Mouse (Mus musculus) lung, embryonic 16.5 days (tissue): ENCODE data around the gene Grik3. TPM values are rescaled to one million over a fixed set of nuclear protein-coding genes. Genes with fewer than 3 reads are reported as not detected.

Experiments used
- ATAC-seq: fragments of 200-750 bp; cut with Nextera tagmentation; 2 replicates; pipeline ENCODE4 v1.8.0; 2017; ENCODE audit warnings: low read depth, mild to moderate bottlenecking, moderate library complexity
- H3K27ac ChIP-seq: fragments of 300-500 bp; sonication (generic); 2 replicates; pipeline ENCODE4 v1.5.1; 2014; ENCODE audit warnings: mild to moderate bottlenecking, control low read depth, low read length
- H3K27me3 ChIP-seq: fragments of 300-500 bp; sonication (generic); 2 replicates; pipeline ENCODE4 v1.6.1; 2014; ENCODE audit warnings: low read depth, low read length, mixed read lengths; ENCODE audit not compliant: control insufficient read depth, insufficient read depth
- H3K36me3 ChIP-seq: fragments of 300-500 bp; sonication (generic); 2 replicates; pipeline ENCODE4 v1.6.1; 2014; ENCODE audit warnings: low read length; ENCODE audit not compliant: control insufficient read depth, insufficient read depth
- H3K4me1 ChIP-seq: fragments of 300-500 bp; sonication (generic); replicated peaks from 2 replicates; pipeline ENCODE4 v1.6.1; 2014; ENCODE audit warnings: low read length, mixed read lengths; ENCODE audit not compliant: control insufficient read depth, insufficient read depth
- H3K4me2 ChIP-seq: fragments of 300-500 bp; sonication (generic); 2 replicates; pipeline ENCODE4 v1.6.1; 2014; ENCODE audit warnings: low read depth, low read length, control low read depth
- H3K4me3 ChIP-seq: fragments of 300-500 bp; sonication (generic); 2 replicates; pipeline ENCODE4 v1.5.1; 2014; ENCODE audit warnings: mild to moderate bottlenecking, low read length, control low read depth
- H3K9ac ChIP-seq: fragments of 300-500 bp; sonication (generic); 2 replicates; pipeline ENCODE4 v1.6.1; 2014; ENCODE audit warnings: low read length, control low read depth
- H3K9me3 ChIP-seq: fragments of 300-500 bp; sonication (generic); 2 replicates; pipeline ENCODE4 v1.6.1; 2016; ENCODE audit warnings: low read length; ENCODE audit not compliant: control insufficient read depth
- WGBS: fragments of 180-500 bp; shearing (Covaris S2); extraction: QIAGEN DNeasy Blood & Tissue Kit; methylation state at CpG from one replicate; pipeline ENCODE4 v1.1.7; 2014; 5-methylcytosine and 5-hydroxymethylcytosine counted together
- polyA plus RNA-seq: library from polyadenylated mRNA; unstranded; fragments of >200 nt; fragmentation: Nextera tagmentation; extraction: Ambion mirVana; gene quantifications from 2 replicates; pipeline ENCODE4 v1.2.1, GENCODE M21; 2015

Gene Grik3
- polyA plus RNA-seq, 1 experiment from 2014 or later = not detected

GRCm38 (mm10) chr4:125502861-125503260 lies 12.4 kb downstream of the Grik3 start:
- no peak overlapping the region for H3K4me3 ChIP-seq
- no peaks in the 10 kb centered on the region for H3K9me3 ChIP-seq
- ATAC-seq = no peak
- no peak overlapping the region for H3K9ac ChIP-seq
- H3K4me2 ChIP-seq = no peak overlapping the region
- no peaks in the 10 kb centered on the region for H3K4me1 ChIP-seq
- H3K27me3 ChIP-seq = peaks cover 7% of the 10 kb centered on the region
- no peak overlapping the region for H3K27ac ChIP-seq
- H3K36me3 ChIP-seq = no peaks in the 10 kb centered on the region
- WGBS = 47% methylated on average over 8 of the region's 8 CpGs

- 66% methylated on average over 6 of the region's 6 CpGs for WGBS
- H3K9me3 ChIP-seq = no peaks in the 10 kb centered on the region
- no peak overlapping the region for H3K4me3 ChIP-seq
- H3K27me3 ChIP-seq = no peaks in the 10 kb centered on the region
- no peak overlapping the region for H3K27ac ChIP-seq
- no peak overlapping the region for H3K9ac ChIP-seq
- H3K4me2 ChIP-seq = no peak overlapping the region
- ATAC-seq = no peak
- no peaks in the 10 kb centered on the region for H3K36me3 ChIP-seq
- H3K4me1 ChIP-seq = no peaks in the 10 kb centered on the region
These were observed 21.9 kb downstream of the Grik3 start for GRCm38 (mm10) chr4:125512434-125512833.

GRCm38 (mm10) chr4:125515646-125516045 lies 25.1 kb downstream of the Grik3 start:
- Histone ChIP-seq H3K9ac (no peak overlapping the region), H3K36me3 (no peaks in the 10 kb centered on the region), H3K27ac (no peak overlapping the region), H3K9me3 (no peaks in the 10 kb centered on the region), H3K27me3 (no peaks in the 10 kb centered on the region), H3K4me1 (no peaks in the 10 kb centered on the region), H3K4me3 (no peak overlapping the region), H3K4me2 (no peak overlapping the region)
- ATAC-seq = no peak
- WGBS = 50% methylated on average over 13 of the region's 13 CpGs

- ATAC-seq = no peak
- no peaks in the 10 kb centered on the region for H3K36me3 ChIP-seq
- H3K9ac ChIP-seq = no peak overlapping the region
- no peak overlapping the region for H3K4me2 ChIP-seq
- 59% methylated on average over 6 of the region's 6 CpGs for WGBS
- no peaks in the 10 kb centered on the region for H3K4me1 ChIP-seq
- no peaks in the 10 kb centered on the region for H3K27me3 ChIP-seq
- H3K9me3 ChIP-seq = no peaks in the 10 kb centered on the region
- no peak overlapping the region for H3K27ac ChIP-seq
- H3K4me3 ChIP-seq = no peak overlapping the region
These were observed 26.1 kb downstream of the Grik3 start for GRCm38 (mm10) chr4:125516612-125517011.

- Histone ChIP-seq H3K9ac (no peak overlapping the region), H3K4me1 (no peaks in the 10 kb centered on the region), H3K9me3 (no peaks in the 10 kb centered on the region), H3K27me3 (no peaks in the 10 kb centered on the region), H3K36me3 (no peaks in the 10 kb centered on the region), H3K27ac (no peak overlapping the region), H3K4me2 (no peak overlapping the region), H3K4me3 (no peak overlapping the region)
- ATAC-seq = no peak
- 72% methylated on average over 5 of the region's 5 CpGs for WGBS
These were observed 28.4 kb downstream of the Grik3 start for GRCm38 (mm10) chr4:125518861-125519260.

- Histone ChIP-seq H3K4me3 (no peak overlapping the region), H3K4me1 (no peaks in the 10 kb centered on the region), H3K9me3 (no peaks in the 10 kb centered on the region), H3K9ac (no peak overlapping the region), H3K36me3 (no peaks in the 10 kb centered on the region), H3K4me2 (no peak overlapping the region), H3K27me3 (no peaks in the 10 kb centered on the region), H3K27ac (no peak overlapping the region)
- no peak for ATAC-seq
- 59% methylated on average over 7 of the region's 7 CpGs for WGBS
These were observed 32.4 kb downstream of the Grik3 start for GRCm38 (mm10) chr4:125522931-125523330.

- no peak for ATAC-seq
- Histone ChIP-seq H3K27me3 (no peaks in the 10 kb centered on the region), H3K36me3 (no peaks in the 10 kb centered on the region), H3K4me1 (no peaks in the 10 kb centered on the region), H3K4me3 (no peak overlapping the region), H3K4me2 (no peak overlapping the region), H3K9me3 (no peaks in the 10 kb centered on the region), H3K27ac (no peak overlapping the region), H3K9ac (no peak overlapping the region)
- WGBS = 72% methylated on average over 4 of the region's 4 CpGs
These were observed 34.8 kb downstream of the Grik3 start for GRCm38 (mm10) chr4:125525266-125525665.

GRCm38 (mm10) chr4:125526425-125526824 lies 35.9 kb downstream of the Grik3 start:
- no peaks in the 10 kb centered on the region for H3K36me3 ChIP-seq
- H3K9me3 ChIP-seq = no peaks in the 10 kb centered on the region
- no peak overlapping the region for H3K9ac ChIP-seq
- WGBS = 69% methylated on average over 5 of the region's 5 CpGs
- H3K27me3 ChIP-seq = no peaks in the 10 kb centered on the region
- H3K4me3 ChIP-seq = no peak overlapping the region
- H3K4me1 ChIP-seq = no peaks in the 10 kb centered on the region
- H3K4me2 ChIP-seq = no peak overlapping the region
- no peak for ATAC-seq
- no peak overlapping the region for H3K27ac ChIP-seq

- 42% methylated on average over 9 of the region's 9 CpGs for WGBS
- Histone ChIP-seq H3K4me3 (no peak overlapping the region), H3K9ac (no peak overlapping the region), H3K27ac (no peak overlapping the region), H3K36me3 (no peaks in the 10 kb centered on the region), H3K4me2 (no peak overlapping the region), H3K4me1 (no peaks in the 10 kb centered on the region), H3K9me3 (no peaks in the 10 kb centered on the region), H3K27me3 (peaks cover 6% of the 10 kb centered on the region)
- ATAC-seq = no peak
These were observed 43.5 kb downstream of the Grik3 start for GRCm38 (mm10) chr4:125533965-125534364.

- H3K9me3 ChIP-seq = no peaks in the 10 kb centered on the region
- no peaks in the 10 kb centered on the region for H3K4me1 ChIP-seq
- H3K27ac ChIP-seq = no peak overlapping the region
- no peaks in the 10 kb centered on the region for H3K36me3 ChIP-seq
- H3K9ac ChIP-seq = no peak overlapping the region
- 1% methylated on average over 8 of the region's 8 CpGs for WGBS
- ATAC-seq = no peak
- no peak overlapping the region for H3K4me3 ChIP-seq
- peaks cover 6% of the 10 kb centered on the region for H3K27me3 ChIP-seq
- H3K4me2 ChIP-seq = no peak overlapping the region
These were observed 43.9 kb downstream of the Grik3 start for GRCm38 (mm10) chr4:125534449-125534848.
